Mouse (Mus musculus): ENCODE measurements around the gene Sprr2j-ps. TPM values are rescaled to one million over a fixed set of nuclear protein-coding genes. Genes with fewer than 3 reads are reported as not detected.

Sprr2j-ps gene
- total and polyA plus RNA-seq, 2 experiments from 2014 or later, result not detected

GRCm38 (mm10) chr3:92432282-92432681, 14.4 kb downstream of the Sprr2j-ps start, which contains the start of gene Sprr2k:
TSS of gene Sprr2k (plus strand) at chr3:92432582.
- Histone ChIP-seq H3K9ac (replicated peaks; ENCODE audit: low read depth, low read length) (no peak within 1 kb of the TSS), H3K27ac (ENCODE audit: low read depth) (no peak within 1 kb of the TSS), H3K36me3 (replicated peaks; ENCODE audit: control insufficient read depth, insufficient read depth, low read length) (no peaks in the 10 kb centered on the region), H3K4me3 (ENCODE audit: low read depth, low read length) (no peak within 1 kb of the TSS), H3K4me1 (ENCODE audit: control insufficient read depth, insufficient read depth) (no peaks in the 10 kb centered on the region), H3K9me3 (replicated peaks; ENCODE audit: control insufficient read depth, low read length) (no peaks in the 10 kb centered on the region), H3K27me3 (ENCODE audit: control insufficient read depth, insufficient read depth, low read length) (no peaks in the 10 kb centered on the region), H3K4me2 (ENCODE audit: low read depth, low read length) (no peak within 1 kb of the TSS)
- 77% methylated on average over 2 of the region's 2 CpGs for WGBS
- TF ChIP-seq EP300 (IDR thresholded peaks at IDR 0.05; ENCODE audit: low read depth) (no peak), CTCF (IDR thresholded peaks at IDR 0.05; ENCODE audit: low read depth) (no peak)
- DNase-seq (ENCODE audit: low spot score) (no peak), ATAC-seq (ENCODE audit: insufficient read depth, low read depth) (no peak)

- no peak within 1 kb of the TSS for H3K4me2 ChIP-seq (ENCODE audit: low read depth, low read length)
- TF ChIP-seq CTCF (IDR thresholded peaks at IDR 0.05; ENCODE audit: low read depth) (no peak), EP300 (IDR thresholded peaks at IDR 0.05; ENCODE audit: low read depth) (no peak)
- no peaks in the 10 kb centered on the region for H3K4me1 ChIP-seq (ENCODE audit: control insufficient read depth, insufficient read depth)
- H3K4me3 ChIP-seq (ENCODE audit: low read depth, low read length), result no peak within 1 kb of the TSS
- 88% methylated on average over 3 of the region's 3 CpGs for WGBS
- DNase-seq (ENCODE audit: low spot score) (no peak), ATAC-seq (ENCODE audit: insufficient read depth, low read depth) (no peak)
- no peak within 1 kb of the TSS for H3K9ac ChIP-seq (replicated peaks; ENCODE audit: low read depth, low read length)
- no peaks in the 10 kb centered on the region for H3K36me3 ChIP-seq (replicated peaks; ENCODE audit: control insufficient read depth, insufficient read depth, low read length)
- H3K27ac ChIP-seq (ENCODE audit: low read depth), result no peak within 1 kb of the TSS
- H3K9me3 ChIP-seq (replicated peaks; ENCODE audit: control insufficient read depth, low read length), result no peaks in the 10 kb centered on the region
- no peaks in the 10 kb centered on the region for H3K27me3 ChIP-seq (ENCODE audit: control insufficient read depth, insufficient read depth, low read length)
Measured at GRCm38 (mm10) chr3:92438689-92439088, 20.8 kb downstream of the Sprr2j-ps start, which contains the start of gene Sprr1b. TSS of gene Sprr1b (minus strand) at chr3:92438789.

GRCm38 (mm10) chr3:92440177-92440576, 22.3 kb downstream of the Sprr2j-ps start:
- Histone ChIP-seq H3K27ac (ENCODE audit: low read depth) (no peak overlapping the region), H3K4me3 (ENCODE audit: low read depth, low read length) (no peak overlapping the region), H3K9ac (replicated peaks; ENCODE audit: low read depth, low read length) (no peak overlapping the region), H3K4me1 (ENCODE audit: control insufficient read depth, insufficient read depth) (no peaks in the 10 kb centered on the region), H3K9me3 (replicated peaks; ENCODE audit: control insufficient read depth, low read length) (no peaks in the 10 kb centered on the region), H3K36me3 (replicated peaks; ENCODE audit: control insufficient read depth, insufficient read depth, low read length) (no peaks in the 10 kb centered on the region), H3K4me2 (ENCODE audit: low read depth, low read length) (no peak overlapping the region), H3K27me3 (ENCODE audit: control insufficient read depth, insufficient read depth, low read length) (no peaks in the 10 kb centered on the region)
- no peak for ATAC-seq (ENCODE audit: insufficient read depth, low read depth)
- DNase-seq (ENCODE audit: low spot score), result no peak
- TF ChIP-seq CTCF (IDR thresholded peaks at IDR 0.05; ENCODE audit: low read depth) (no peak), EP300 (IDR thresholded peaks at IDR 0.05; ENCODE audit: low read depth) (no peak)
- 79% methylated on average over 3 of the region's 3 CpGs for WGBS

GRCm38 (mm10) chr3:92455151-92455550, 37.3 kb downstream of the Sprr2j-ps start:
- DNase-seq (ENCODE audit: low spot score) (no peak), ATAC-seq (ENCODE audit: insufficient read depth, low read depth) (no peak)
- Histone ChIP-seq H3K27me3 (ENCODE audit: control insufficient read depth, insufficient read depth, low read length) (no peaks in the 10 kb centered on the region), H3K4me3 (ENCODE audit: low read depth, low read length) (no peak overlapping the region), H3K27ac (ENCODE audit: low read depth) (no peak overlapping the region), H3K36me3 (replicated peaks; ENCODE audit: control insufficient read depth, insufficient read depth, low read length) (no peaks in the 10 kb centered on the region), H3K9me3 (replicated peaks; ENCODE audit: control insufficient read depth, low read length) (no peaks in the 10 kb centered on the region), H3K4me2 (ENCODE audit: low read depth, low read length) (no peak overlapping the region), H3K9ac (replicated peaks; ENCODE audit: low read depth, low read length) (no peak overlapping the region), H3K4me1 (ENCODE audit: control insufficient read depth, insufficient read depth) (no peaks in the 10 kb centered on the region)
- WGBS, result 51% methylated on average over 5 of the region's 5 CpGs
- no peak for TF ChIP-seq EP300 (IDR thresholded peaks at IDR 0.05; ENCODE audit: low read depth)

GRCm38 (mm10) chr3:92458620-92459019, 40.7 kb downstream of the Sprr2j-ps start, which contains the start of gene Sprr3:
TSS of gene Sprr3 (minus strand) at chr3:92458720.
- 55% methylated on average over 2 of the region's 2 CpGs for WGBS
- H3K27me3 ChIP-seq (ENCODE audit: control insufficient read depth, insufficient read depth, low read length), result no peaks in the 10 kb centered on the region
- ATAC-seq (ENCODE audit: insufficient read depth, low read depth) (no peak), DNase-seq (ENCODE audit: low spot score) (no peak)
- H3K9me3 ChIP-seq (replicated peaks; ENCODE audit: control insufficient read depth, low read length), result no peaks in the 10 kb centered on the region
- no peaks in the 10 kb centered on the region for H3K4me1 ChIP-seq (ENCODE audit: control insufficient read depth, insufficient read depth)
- H3K4me3 ChIP-seq (ENCODE audit: low read depth, low read length), result no peak within 1 kb of the TSS
- H3K4me2 ChIP-seq (ENCODE audit: low read depth, low read length), result no peak within 1 kb of the TSS
- H3K36me3 ChIP-seq (replicated peaks; ENCODE audit: control insufficient read depth, insufficient read depth, low read length), result no peaks in the 10 kb centered on the region
- no peak within 1 kb of the TSS for H3K27ac ChIP-seq (ENCODE audit: low read depth)
- TF ChIP-seq CTCF (IDR thresholded peaks at IDR 0.05; ENCODE audit: low read depth), result no peak
- no peak for TF ChIP-seq EP300 (IDR thresholded peaks at IDR 0.05; ENCODE audit: low read depth)
- H3K9ac ChIP-seq (replicated peaks; ENCODE audit: low read depth, low read length), result no peak within 1 kb of the TSS

- Histone ChIP-seq H3K27ac (ENCODE audit: low read depth) (no peak overlapping the region), H3K9ac (replicated peaks; ENCODE audit: low read depth, low read length) (no peak overlapping the region), H3K4me2 (ENCODE audit: low read depth, low read length) (no peak overlapping the region), H3K27me3 (ENCODE audit: control insufficient read depth, insufficient read depth, low read length) (no peaks in the 10 kb centered on the region), H3K36me3 (replicated peaks; ENCODE audit: control insufficient read depth, insufficient read depth, low read length) (no peaks in the 10 kb centered on the region), H3K4me3 (ENCODE audit: low read depth, low read length) (no peak overlapping the region), H3K4me1 (ENCODE audit: control insufficient read depth, insufficient read depth) (no peaks in the 10 kb centered on the region), H3K9me3 (replicated peaks; ENCODE audit: control insufficient read depth, low read length) (no peaks in the 10 kb centered on the region)
- TF ChIP-seq CTCF (IDR thresholded peaks at IDR 0.05; ENCODE audit: low read depth), result no peak
- TF ChIP-seq EP300 (IDR thresholded peaks at IDR 0.05; ENCODE audit: low read depth), result no peak
- ATAC-seq (ENCODE audit: insufficient read depth, low read depth) (no peak), DNase-seq (ENCODE audit: low spot score) (no peak)
- WGBS, result 53% methylated on average over 1 of the region's 1 CpGs
Measured at GRCm38 (mm10) chr3:92466576-92466975, 48.7 kb downstream of the Sprr2j-ps start.
